ENCODE assay signal across 8 mouse cellular contexts in genomic region chr6:119479343-119479875, GRCm38 (mm10). TPM values are rescaled to one million over a fixed set of nuclear protein-coding genes. Genes with fewer than 3 reads are reported as not detected.
DNase-seq lines count a peak whose midpoint lies in the region; ATAC-seq and TF ChIP-seq lines count a peak whose summit lies in the region.

Gene Fbxl14, plus strand, starts transcription at chr6:119479668.

- peak within 1 kb of the TSS; percentile 99 for H3K27ac ChIP-seq in intestine, embryonic 14.5 days (ENCODE audit: low read depth)
- H3K27ac ChIP-seq in limb, embryonic 13.5 days, result peak within 1 kb of the TSS; percentile 97
- H3K27ac ChIP-seq in midbrain, postnatal 0 days (ENCODE audit: low read depth, low read length), result peak within 1 kb of the TSS; percentile 99

- peak within 1 kb of the TSS; percentile 81 for H3K4me3 ChIP-seq in intestine, embryonic 14.5 days (ENCODE audit: low read depth, low read length)
- H3K4me3 ChIP-seq in limb, embryonic 13.5 days, result peak within 1 kb of the TSS; percentile 80
- peak within 1 kb of the TSS; percentile 88 for H3K4me3 ChIP-seq in midbrain, postnatal 0 days (ENCODE audit: low read depth, low read length)

- H3K9me3 ChIP-seq in intestine, embryonic 14.5 days (ENCODE audit: control insufficient read depth, low read length), result no peaks in the 10 kb centered on the region
- no peaks in the 10 kb centered on the region for H3K9me3 ChIP-seq in limb, embryonic 13.5 days
- no peaks in the 10 kb centered on the region for H3K9me3 ChIP-seq in midbrain, postnatal 0 days (ENCODE audit: low read length)

- H3K4me1 ChIP-seq in intestine, embryonic 14.5 days (replicated peaks; ENCODE audit: control insufficient read depth, insufficient read depth, low read length), result peaks cover 32% of the 10 kb centered on the region
- H3K4me1 ChIP-seq in limb, embryonic 13.5 days, result peaks cover 58% of the 10 kb centered on the region
- H3K4me1 ChIP-seq in midbrain, postnatal 0 days (ENCODE audit: insufficient read depth, low read length), result peaks cover 10% of the 10 kb centered on the region

- 2% methylated on average over 66 of the region's 101 CpGs for WGBS in intestine, embryonic 14.5 days
- WGBS in limb, embryonic 13.5 days, result under 1% methylated on average over 66 of the region's 101 CpGs
- 1% methylated on average over 40 of the region's 101 CpGs for WGBS in midbrain, postnatal 0 days

- ATAC-seq in intestine, embryonic 14.5 days (replicated peaks; ENCODE audit: low FRiP score, low TSS enrichment, low read depth), result peak; percentile 86
- peak; percentile 85 for ATAC-seq in limb, embryonic 13.5 days (ENCODE audit: low FRiP score, low read depth)
- peak; percentile 90 for ATAC-seq in midbrain, postnatal 0 days (ENCODE audit: low FRiP score)

- H3K36me3 ChIP-seq in intestine, embryonic 14.5 days (ENCODE audit: control insufficient read depth, insufficient read depth, low read length), result peaks cover 7% of the 10 kb centered on the region
- peaks cover 7% of the 10 kb centered on the region; the same call in 1 of the 2 replicates for H3K36me3 ChIP-seq in limb, embryonic 13.5 days
- peaks cover 2% of the 10 kb centered on the region; the same call in 1 of the 2 replicates for H3K36me3 ChIP-seq in midbrain, postnatal 0 days (ENCODE audit: insufficient read depth, low read length)

- DNase-seq in lung, adult 18-20 months, result peak; percentile 35 to 54
- DNase-seq in lung, postnatal 25 days (ENCODE audit: low spot score), result no peak
- DNase-seq in adrenal gland, postnatal 4 days (ENCODE audit: low spot score in 2 of 2), result no peak
- DNase-seq in gastrocnemius, postnatal 4 days (ENCODE audit: low spot score in 2 of 2), result peak; percentile 40 to 62
- no peak for DNase-seq in intestine, embryonic 14.5 days (ENCODE audit: low spot score)
- peak; percentile 79 for DNase-seq in midbrain, postnatal 0 days (ENCODE audit: low spot score)
- DNase-seq in embryo, embryonic 10.5 days (ENCODE audit: low spot score), result no peak

- H3K27me3 ChIP-seq in intestine, embryonic 14.5 days (replicated peaks; ENCODE audit: control insufficient read depth, insufficient read depth, low read length), result no peaks in the 10 kb centered on the region
- no peaks in the 10 kb centered on the region for H3K27me3 ChIP-seq in limb, embryonic 13.5 days
- no peaks in the 10 kb centered on the region for H3K27me3 ChIP-seq in midbrain, postnatal 0 days (ENCODE audit: insufficient read depth, low read length)

- H3K9ac ChIP-seq in intestine, embryonic 14.5 days (ENCODE audit: low read length), result peak within 1 kb of the TSS; percentile 95
- peak within 1 kb of the TSS; percentile 86 for H3K9ac ChIP-seq in limb, embryonic 13.5 days
- peak within 1 kb of the TSS; percentile 96 for H3K9ac ChIP-seq in midbrain, postnatal 0 days (replicated peaks; ENCODE audit: low read length, poor library complexity, severe bottlenecking)

- TF ChIP-seq CTCF in midbrain, postnatal 0 days (IDR thresholded peaks at IDR 0.05), result no peak

- H3K4me2 ChIP-seq in intestine, embryonic 14.5 days (ENCODE audit: low read length), result peak within 1 kb of the TSS; percentile 96
- peak within 1 kb of the TSS; percentile 100 for H3K4me2 ChIP-seq in limb, embryonic 13.5 days (replicated peaks)
- peak within 1 kb of the TSS; percentile 95 for H3K4me2 ChIP-seq in midbrain, postnatal 0 days (ENCODE audit: low read depth, low read length, poor library complexity, severe bottlenecking)

RNA-seq across cellular contexts. Expression of gene Fbxl14, which starts in this region (rescaled TPM):
- 10 to 100 TPM; 40.1 to 41.9 TPM for total RNA-seq in adrenal gland, postnatal 4 days (2021)
- total RNA-seq in gastrocnemius, postnatal 4 days (2021), result 10 to 100 TPM; 18.4 to 19.5 TPM
- 6.4 and 6.8 TPM in 2 replicates for polyA plus RNA-seq in intestine, embryonic 14.5 days (2014; fragmentation: Nextera tagmentation; extraction: Ambion mirVana)
- 2.9 and 4.1 TPM in 2 replicates for polyA plus RNA-seq in limb, embryonic 13.5 days (2015; fragmentation: Nextera tagmentation; extraction: Ambion mirVana)
- total RNA-seq in midbrain, postnatal 0 days (2014; rRNA removed), result 45.9 and 48.2 TPM in 2 replicates
- polyA plus RNA-seq in midbrain, postnatal 0 days (2015; fragmentation: Nextera tagmentation; extraction: Ambion mirVana), result 1.7 TPM in 2 replicates

Comparison
In these comparisons a context has a peak if more than half of its experiments do, and no peak if none do; other contexts are left out.
1. DNase-seq: peak in lung, adult 18-20 months (2 of 2), gastrocnemius, postnatal 4 days (2 of 2) and midbrain, postnatal 0 days (single experiment); none in lung, postnatal 25 days (single experiment), adrenal gland, postnatal 4 days (0 of 2), intestine, embryonic 14.5 days (single experiment) and embryo, embryonic 10.5 days (single experiment).
2. Peak in every context shown above with its lines, with median percentiles within 50 percentile points of each other: ATAC-seq, H3K27ac ChIP-seq, H3K4me2 ChIP-seq, H3K4me3 ChIP-seq and H3K9ac ChIP-seq.